Comparison of ENCODE assay signal across 8 mouse cellular contexts in the genomic region with DNA sequence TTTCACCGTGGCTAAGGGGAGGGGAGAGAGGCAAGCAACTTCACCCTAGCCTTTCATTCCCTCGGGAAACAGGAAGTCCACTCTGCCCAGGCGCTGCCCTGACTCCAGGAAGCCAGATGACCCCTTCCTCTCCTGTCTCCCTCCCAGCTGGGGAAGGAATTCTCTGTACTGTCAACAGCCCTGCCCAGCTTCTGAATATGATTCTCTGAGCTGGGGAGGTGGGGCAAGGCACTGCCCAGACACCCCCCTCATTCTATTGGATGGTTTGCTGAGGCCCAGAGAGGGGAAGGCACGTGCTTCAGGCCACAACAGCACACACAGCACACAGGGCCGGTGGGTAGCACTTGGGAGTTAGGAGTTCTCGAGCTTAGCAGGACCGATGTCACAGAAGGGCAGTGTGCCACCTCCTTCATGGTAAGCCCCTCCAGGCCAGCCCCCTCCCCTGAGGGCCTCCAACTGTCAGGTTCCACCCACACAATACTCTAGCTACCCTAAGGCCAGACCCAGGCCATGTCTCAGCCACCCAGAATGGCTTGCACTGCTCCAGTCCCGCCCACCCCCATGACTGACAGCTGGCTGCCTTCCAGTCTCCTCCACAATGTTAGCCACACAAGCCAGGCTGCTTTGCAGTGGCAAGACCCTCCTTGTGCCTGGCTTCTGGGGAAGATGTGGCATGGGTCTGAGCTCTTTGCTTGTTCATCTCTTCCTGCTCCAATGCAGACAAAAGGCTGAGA. TPM values are rescaled to one million over a fixed set of nuclear protein-coding genes. Genes with fewer than 3 reads are reported as not detected.
DNase-seq lines count a peak whose midpoint lies in the region; ATAC-seq and TF ChIP-seq lines count a peak whose summit lies in the region.

No protein-coding gene starts in this region.

- H3K4me1 ChIP-seq in testis, adult 2 months (ENCODE audit: control insufficient read depth, insufficient read depth, low read length), result peaks cover 9% of the 10 kb centered on the region
- peaks cover 56% of the 10 kb centered on the region for H3K4me1 ChIP-seq in heart, embryonic 10.5 days
- H3K4me1 ChIP-seq in kidney, embryonic 15.5 days, result peaks cover 52% of the 10 kb centered on the region

- H3K4me3 ChIP-seq in testis, adult 2 months (ENCODE audit: control insufficient read depth, low read depth, low read length), result no peak overlapping the region
- no peak overlapping the region for H3K4me3 ChIP-seq in heart, embryonic 10.5 days
- no peak overlapping the region for H3K4me3 ChIP-seq in kidney, embryonic 15.5 days (replicated peaks)

- TF ChIP-seq CTCF in testis, adult 2 months (IDR thresholded peaks at IDR 0.05; ENCODE audit: control insufficient read depth, insufficient read depth, insufficient replicate concordance, low read depth, low read length), result no peak

- H3K9ac ChIP-seq in kidney, embryonic 15.5 days, result no peak overlapping the region

- no peak for DNase-seq in testis, postnatal 14 days (ENCODE audit: low spot score)
- DNase-seq in heart, embryonic 10.5 days (ENCODE audit: low spot score), result peak; percentile 84
- DNase-seq in lung, postnatal 14 days, result peak; percentile 58
- no peak for DNase-seq in thymus, postnatal 10 days (ENCODE audit: low spot score in 2 of 2)
- DNase-seq in layer of hippocampus, adult 18-20 months (ENCODE audit: low spot score in 2 of 2), result no peak

- WGBS in heart, embryonic 10.5 days, result 55% methylated on average over 8 of the region's 8 CpGs
- WGBS in kidney, embryonic 15.5 days, result 31% methylated on average over 8 of the region's 8 CpGs

- no peak overlapping the region for H3K27ac ChIP-seq in testis, adult 2 months (ENCODE audit: control insufficient read depth, insufficient read depth, low read depth, low read length)
- peak overlapping the region; percentile 75 for H3K27ac ChIP-seq in heart, embryonic 10.5 days
- H3K27ac ChIP-seq in kidney, embryonic 15.5 days, result peak overlapping the region; percentile 63

- H3K9me3 ChIP-seq in heart, embryonic 10.5 days, result no peaks in the 10 kb centered on the region
- no peaks in the 10 kb centered on the region for H3K9me3 ChIP-seq in kidney, embryonic 15.5 days (replicated peaks)

- ATAC-seq in kidney, embryonic 15.5 days (replicated peaks; ENCODE audit: low FRiP score), result peak; percentile 71
- ATAC-seq in granulocyte monocyte progenitor cell, adult 5-6 weeks (replicated peaks; ENCODE audit: poor library complexity, severe bottlenecking), result no peak

- no peak overlapping the region for H3K4me2 ChIP-seq in kidney, embryonic 15.5 days

- 0 out of 2 replicates have a peak, but pooled peaks have one; percentile 12 for TF ChIP-seq POLR2A in testis, adult 2 months (IDR thresholded peaks at IDR 0.05; ENCODE audit: control insufficient read depth, low read depth, low read length)

- no peaks in the 10 kb centered on the region for H3K27me3 ChIP-seq in testis, adult 2 months (ENCODE audit: control insufficient read depth, insufficient read depth, low read length)
- peaks cover 32% of the 10 kb centered on the region for H3K27me3 ChIP-seq in heart, embryonic 10.5 days (ENCODE audit: insufficient read depth, poor library complexity, severe bottlenecking)
- H3K27me3 ChIP-seq in kidney, embryonic 15.5 days, result no peaks in the 10 kb centered on the region

- no peaks in the 10 kb centered on the region for H3K36me3 ChIP-seq in testis, adult 2 months (ENCODE audit: control insufficient read depth, insufficient read depth, low read length)
- H3K36me3 ChIP-seq in heart, embryonic 10.5 days, result no peaks in the 10 kb centered on the region
- H3K36me3 ChIP-seq in kidney, embryonic 15.5 days, result no peaks in the 10 kb centered on the region

RNA-seq across cellular contexts. Expression of a gene that starts 48.9 kb away (rescaled TPM):
- 73.1 and 75.3 TPM in 2 replicates for polyA plus RNA-seq in testis, adult 2 months (2012; rRNA removed)
- polyA plus RNA-seq in heart, embryonic 10.5 days (2016; fragmentation: Nextera tagmentation; extraction: Ambion mirVana), result 19.0 and 21.6 TPM in 2 replicates
- polyA plus RNA-seq in kidney, embryonic 15.5 days (2015; fragmentation: Nextera tagmentation; extraction: Ambion mirVana), result 22.3 and 26.5 TPM in 2 replicates
- total RNA-seq in layer of hippocampus, adult 18-20 months (2021), result 100 to 1,000 TPM; 145 to 146 TPM
- 1.1 TPM in 1 of 2 replicates, not detected in the other for total RNA-seq in granulocyte monocyte progenitor cell, adult 5-6 weeks (2014; fragmentation: Nextera tagmentation)
- total RNA-seq in granulocyte monocyte progenitor cell, adult 5-6 weeks (2017), result 0.17 and 4.4 TPM in 2 replicates

Comparison
In these comparisons a context has a peak if more than half of its experiments do, and no peak if none do; other contexts are left out.
1. DNase-seq: peak in heart, embryonic 10.5 days (single experiment) and lung, postnatal 14 days (single experiment); none in testis, postnatal 14 days (single experiment), thymus, postnatal 10 days (0 of 2) and layer of hippocampus, adult 18-20 months (0 of 2).